Mouse (Mus musculus): Measurements from ENCODE around the gene Stx17. TPM values are rescaled to one million over a fixed set of nuclear protein-coding genes. Genes with fewer than 3 reads are reported as not detected.

Stx17 gene
- total RNA-seq, 1 experiment from 2014 or later: 14.3 TPM

DNA sequence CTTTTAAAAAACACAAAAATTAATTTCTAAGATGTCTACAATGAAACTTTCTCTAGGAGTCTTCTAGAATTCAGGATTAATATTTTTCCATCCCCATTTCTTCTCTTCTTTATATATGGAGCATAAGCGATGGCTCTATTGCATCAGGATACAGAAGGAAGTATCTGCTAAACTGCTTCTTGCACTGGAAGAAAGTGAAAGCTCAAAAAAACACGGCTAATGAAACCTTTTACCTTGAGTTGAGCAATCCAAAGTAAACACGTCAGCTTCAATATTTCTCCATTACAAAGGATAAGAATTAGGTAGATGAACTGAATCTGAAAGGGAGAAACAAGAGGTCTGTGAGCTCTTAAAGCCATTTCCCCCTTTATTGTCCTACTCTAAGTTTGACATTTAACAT lies 8.0 kb downstream of the Stx17 start:
- ATAC-seq (replicated peaks in 1 of 2; ENCODE audit: insufficient read depth in 1 of 2, low FRiP score in 2 of 2, low TSS enrichment in 1 of 2, low read depth in 1 of 2, poor library complexity in 2 of 2, severe bottlenecking in 2 of 2): no peak; a peak in 1 of 4 replicates

DNA sequence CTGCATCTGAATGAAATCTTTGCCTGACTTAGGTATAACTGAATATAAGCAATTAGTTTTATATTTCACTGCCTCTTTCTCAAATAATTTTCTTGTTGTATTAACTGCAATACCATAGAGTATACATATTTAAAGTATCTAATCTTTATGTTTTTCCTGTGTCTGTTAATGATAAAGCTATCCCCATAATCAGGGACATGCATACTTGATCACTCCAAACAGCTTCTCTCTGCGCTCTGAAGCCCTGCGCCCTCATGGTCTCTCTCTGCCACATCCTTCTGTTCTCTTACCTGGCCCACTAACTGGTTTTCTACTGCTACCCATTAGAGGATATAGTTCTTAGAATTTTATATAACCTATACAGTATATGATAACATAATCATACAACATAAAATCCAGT lies 24.8 kb downstream of the Stx17 start:
- no peak for ATAC-seq (replicated peaks in 1 of 2; ENCODE audit: insufficient read depth in 1 of 2, low FRiP score in 2 of 2, low TSS enrichment in 1 of 2, low read depth in 1 of 2, poor library complexity in 2 of 2, severe bottlenecking in 2 of 2)

- no peak for ATAC-seq (replicated peaks in 1 of 2; ENCODE audit: insufficient read depth in 1 of 2, low FRiP score in 2 of 2, low TSS enrichment in 1 of 2, low read depth in 1 of 2, poor library complexity in 2 of 2, severe bottlenecking in 2 of 2)
These were observed 28.5 kb downstream of the Stx17 start for GRCm38 (mm10) chr4:48153229-48153628.

- ATAC-seq (replicated peaks in 1 of 2; ENCODE audit: insufficient read depth in 1 of 2, low FRiP score in 2 of 2, low TSS enrichment in 1 of 2, low read depth in 1 of 2, poor library complexity in 2 of 2, severe bottlenecking in 2 of 2): no peak
These were observed 31.1 kb downstream of the Stx17 start for GRCm38 (mm10) chr4:48155864-48156263.

DNA sequence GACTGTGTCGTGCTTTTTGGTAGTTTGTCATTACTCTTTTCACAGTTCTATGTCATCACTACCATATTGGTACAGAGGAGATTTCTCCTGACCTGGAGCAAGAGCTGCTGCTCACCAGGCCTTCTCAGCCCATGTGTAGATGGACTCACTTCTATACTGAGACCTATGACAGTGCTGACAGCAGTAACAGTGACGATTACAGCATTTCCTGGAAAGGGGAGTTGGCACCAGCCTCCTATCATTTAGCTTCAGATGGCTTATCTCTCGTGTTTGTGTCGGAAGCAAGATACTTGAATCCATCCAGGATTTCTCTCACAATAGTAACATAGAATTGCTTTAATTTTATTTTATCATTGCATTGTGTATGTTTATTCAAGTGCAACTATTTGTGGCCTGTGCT lies 35.7 kb downstream of the Stx17 start:
- ATAC-seq (replicated peaks in 1 of 2; ENCODE audit: insufficient read depth in 1 of 2, low FRiP score in 2 of 2, low TSS enrichment in 1 of 2, low read depth in 1 of 2, poor library complexity in 2 of 2, severe bottlenecking in 2 of 2): no peak

DNA sequence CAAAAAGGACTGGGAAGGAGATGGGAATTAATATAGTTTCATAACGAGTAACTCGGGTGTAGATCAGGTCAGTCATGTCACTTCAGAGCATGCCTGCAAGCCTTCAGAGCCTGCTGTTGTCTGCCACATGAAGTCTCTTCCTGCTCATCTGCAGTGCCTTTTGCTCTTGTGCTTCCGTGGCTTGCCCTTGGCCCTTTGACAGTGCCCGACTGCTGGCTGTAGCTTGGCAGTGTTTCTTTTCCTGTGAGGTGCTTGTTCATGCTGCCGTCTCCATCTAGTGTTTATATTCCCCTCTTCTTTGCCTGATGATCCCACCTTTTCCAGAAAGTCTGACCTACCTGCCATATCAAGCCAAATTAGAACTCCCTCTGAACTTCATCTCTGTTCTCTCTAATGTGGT lies 39.1 kb downstream of the Stx17 start:
- no peak for ATAC-seq (replicated peaks in 1 of 2; ENCODE audit: insufficient read depth in 1 of 2, low FRiP score in 2 of 2, low TSS enrichment in 1 of 2, low read depth in 1 of 2, poor library complexity in 2 of 2, severe bottlenecking in 2 of 2)

DNA sequence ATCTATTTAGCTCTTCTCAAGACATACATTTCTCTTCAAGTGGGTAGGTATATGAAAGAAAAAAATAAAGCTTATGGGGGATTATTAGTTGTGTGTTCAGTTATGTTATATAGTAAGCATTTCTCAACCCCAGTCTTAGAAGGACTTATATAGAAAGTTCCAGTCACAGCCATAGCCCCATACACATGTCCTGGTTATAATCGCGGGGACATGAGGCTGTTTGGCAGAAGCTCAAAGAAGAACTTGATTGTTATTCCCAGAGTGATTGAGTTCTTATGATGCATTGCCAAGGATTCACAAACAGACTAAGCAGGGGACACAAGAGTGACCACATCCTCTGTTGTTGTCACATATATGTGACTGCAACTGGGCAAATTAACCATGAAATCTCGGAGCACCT lies 51.0 kb downstream of the Stx17 start:
- ATAC-seq (replicated peaks in 1 of 2; ENCODE audit: insufficient read depth in 1 of 2, low FRiP score in 2 of 2, low TSS enrichment in 1 of 2, low read depth in 1 of 2, poor library complexity in 2 of 2, severe bottlenecking in 2 of 2): no peak

- ATAC-seq (replicated peaks in 1 of 2; ENCODE audit: insufficient read depth in 1 of 2, low FRiP score in 2 of 2, low TSS enrichment in 1 of 2, low read depth in 1 of 2, poor library complexity in 2 of 2, severe bottlenecking in 2 of 2): no peak
These were observed 56.2 kb downstream of the Stx17 start for GRCm38 (mm10) chr4:48180922-48181321.

GRCm38 (mm10) chr4:48181366-48181765 lies 56.7 kb downstream of the Stx17 start:
- ATAC-seq (replicated peaks in 1 of 2; ENCODE audit: insufficient read depth in 1 of 2, low FRiP score in 2 of 2, low TSS enrichment in 1 of 2, low read depth in 1 of 2, poor library complexity in 2 of 2, severe bottlenecking in 2 of 2): no peak

DNA sequence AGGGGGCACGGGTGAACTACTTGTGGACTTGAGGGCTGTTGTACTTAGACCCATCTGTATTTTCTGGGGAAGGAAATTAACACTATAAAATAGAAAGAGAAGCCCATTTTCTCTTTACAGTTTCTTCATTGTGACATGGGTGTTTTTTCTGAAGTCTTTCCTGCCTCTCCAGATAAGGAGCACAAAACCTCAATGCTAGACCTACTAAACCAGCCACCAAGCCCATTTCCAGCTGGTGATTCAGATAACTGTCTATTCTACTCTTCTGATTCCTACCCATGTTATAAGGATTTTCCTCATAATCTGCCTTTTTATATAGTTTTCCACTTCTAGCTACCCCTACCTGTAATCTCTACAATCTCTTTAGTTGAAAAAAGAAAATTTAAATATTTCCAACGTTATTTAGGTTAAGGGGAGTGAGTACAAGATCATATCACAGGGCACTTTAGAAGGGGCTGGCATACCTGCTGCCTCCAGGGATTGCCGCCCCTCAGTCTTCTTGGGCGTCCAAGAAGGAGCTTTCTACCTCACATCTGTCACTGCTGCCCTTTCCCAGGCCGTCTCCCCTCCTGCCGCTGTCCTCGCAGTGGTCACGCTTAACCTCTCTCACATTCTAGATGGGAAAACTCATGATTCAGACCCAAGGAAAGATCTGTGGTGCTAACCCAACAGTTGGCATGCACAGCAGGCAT lies 57.5 kb downstream of the Stx17 start:
- peak in 1 of 2 experiments; percentile 22; a peak in 2 of 4 replicates for ATAC-seq (replicated peaks in 1 of 2; ENCODE audit: insufficient read depth in 1 of 2, low FRiP score in 2 of 2, low TSS enrichment in 1 of 2, low read depth in 1 of 2, poor library complexity in 2 of 2, severe bottlenecking in 2 of 2)

- no peak for ATAC-seq (replicated peaks in 1 of 2; ENCODE audit: insufficient read depth in 1 of 2, low FRiP score in 2 of 2, low TSS enrichment in 1 of 2, low read depth in 1 of 2, poor library complexity in 2 of 2, severe bottlenecking in 2 of 2)
These were observed 73.2 kb downstream of the Stx17 start for GRCm38 (mm10) chr4:48197925-48198324.

DNA sequence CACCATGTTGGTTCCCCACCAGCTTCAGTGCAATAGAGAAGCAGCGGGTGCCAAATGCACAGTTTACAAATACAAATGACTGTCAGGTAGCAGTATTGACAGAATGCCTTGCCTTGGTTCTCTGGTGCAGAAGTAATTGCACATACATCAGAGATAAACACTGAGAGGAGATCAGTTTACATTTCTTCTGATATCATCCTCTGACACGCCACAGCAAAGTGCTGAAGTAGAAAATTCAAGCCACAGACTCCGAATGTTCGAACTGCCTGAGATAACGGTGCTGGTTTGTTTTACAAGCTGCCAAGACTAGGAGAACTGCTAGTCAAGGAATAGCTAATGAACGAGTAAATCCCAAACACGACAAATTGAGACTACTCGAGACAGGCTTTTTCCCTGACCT lies 73.7 kb downstream of the Stx17 start:
- no peak for ATAC-seq (replicated peaks in 1 of 2; ENCODE audit: insufficient read depth in 1 of 2, low FRiP score in 2 of 2, low TSS enrichment in 1 of 2, low read depth in 1 of 2, poor library complexity in 2 of 2, severe bottlenecking in 2 of 2)

GRCm38 (mm10) chr4:48203564-48203963 lies 78.8 kb downstream of the Stx17 start:
- ATAC-seq (replicated peaks in 1 of 2; ENCODE audit: insufficient read depth in 1 of 2, low FRiP score in 2 of 2, low TSS enrichment in 1 of 2, low read depth in 1 of 2, poor library complexity in 2 of 2, severe bottlenecking in 2 of 2): no peak

GRCm38 (mm10) chr4:48225173-48225572 lies 100.5 kb downstream of the Stx17 start:
- ATAC-seq (replicated peaks in 1 of 2; ENCODE audit: insufficient read depth in 1 of 2, low FRiP score in 2 of 2, low TSS enrichment in 1 of 2, low read depth in 1 of 2, poor library complexity in 2 of 2, severe bottlenecking in 2 of 2): peak; percentile 65 to 69; a peak in 3 of 4 replicates

GRCm38 (mm10) chr4:48225604-48226003 lies 100.9 kb downstream of the Stx17 start:
- ATAC-seq (replicated peaks in 1 of 2; ENCODE audit: insufficient read depth in 1 of 2, low FRiP score in 2 of 2, low TSS enrichment in 1 of 2, low read depth in 1 of 2, poor library complexity in 2 of 2, severe bottlenecking in 2 of 2): no peak

DNA sequence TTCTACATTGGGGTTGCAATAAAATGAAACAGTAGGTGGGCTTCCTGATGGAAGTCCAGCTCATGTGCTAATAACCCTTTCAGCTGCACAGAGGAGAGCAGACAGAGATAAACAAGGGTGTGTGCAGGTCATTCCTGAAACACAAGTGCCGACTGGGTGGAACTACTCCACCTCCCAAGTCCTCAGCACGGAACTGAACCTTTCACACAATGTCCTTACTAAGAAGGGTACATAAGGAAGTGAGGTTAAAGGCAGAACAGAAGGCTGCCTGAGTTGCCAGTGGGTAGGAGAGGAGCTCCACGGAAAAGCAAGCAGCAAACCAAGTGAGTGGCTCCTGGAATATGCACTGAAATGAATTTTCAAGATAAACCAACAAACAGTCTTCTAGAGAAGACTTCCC lies 102.1 kb downstream of the Stx17 start:
- ATAC-seq (replicated peaks in 1 of 2; ENCODE audit: insufficient read depth in 1 of 2, low FRiP score in 2 of 2, low TSS enrichment in 1 of 2, low read depth in 1 of 2, poor library complexity in 2 of 2, severe bottlenecking in 2 of 2): no peak

All from hematopoietic stem cell, adult 5-6 weeks (primary cell).